Mouse (Mus musculus): Measurements from ENCODE around the gene Gm2a.

The Gm2a gene

GRCm38 (mm10) chr11:55131077-55131742, 33.3 kb downstream of the Gm2a start:
- DNase-seq (ENCODE audit: low spot score) = no peak

GRCm38 (mm10) chr11:55131946-55132345, 34.0 kb downstream of the Gm2a start:
- no peak for DNase-seq (ENCODE audit: low spot score)

GRCm38 (mm10) chr11:55133204-55133603, 35.3 kb downstream of the Gm2a start:
- no peak for DNase-seq (ENCODE audit: low spot score)

GRCm38 (mm10) chr11:55134407-55134806, 36.5 kb downstream of the Gm2a start:
- no peak for DNase-seq (ENCODE audit: low spot score)

GRCm38 (mm10) chr11:55134871-55135270, 37.0 kb downstream of the Gm2a start:
- no peak for DNase-seq (ENCODE audit: low spot score)

- no peak for DNase-seq (ENCODE audit: low spot score)
These were observed 39.0 kb downstream of the Gm2a start for GRCm38 (mm10) chr11:55136770-55137547.

- no peak for DNase-seq (ENCODE audit: low spot score)
These were observed 39.7 kb downstream of the Gm2a start for GRCm38 (mm10) chr11:55137646-55138045.

- no peak for DNase-seq (ENCODE audit: low spot score)
These were observed 43.6 kb downstream of the Gm2a start for GRCm38 (mm10) chr11:55141502-55141901.

GRCm38 (mm10) chr11:55144011-55144410, 46.1 kb downstream of the Gm2a start:
- DNase-seq (ENCODE audit: low spot score) = no peak

- no peak for DNase-seq (ENCODE audit: low spot score)
These were observed 48.9 kb downstream of the Gm2a start for GRCm38 (mm10) chr11:55146855-55147254.

- DNase-seq (ENCODE audit: low spot score) = no peak
These were observed 49.5 kb downstream of the Gm2a start for GRCm38 (mm10) chr11:55147423-55147822.

- DNase-seq (ENCODE audit: low spot score) = no peak
These were observed 50.5 kb downstream of the Gm2a start for GRCm38 (mm10) chr11:55148461-55148860.

- no peak for DNase-seq (ENCODE audit: low spot score)
These were observed 53.7 kb downstream of the Gm2a start, which contains the start of gene Slc36a3 for GRCm38 (mm10) chr11:55151608-55152007. TSS of gene Slc36a3 (minus strand) at chr11:55151708.

- no peak for DNase-seq (ENCODE audit: low spot score)
These were observed 56.6 kb downstream of the Gm2a start for GRCm38 (mm10) chr11:55154398-55155069.

GRCm38 (mm10) chr11:55155070-55155421, 57.1 kb downstream of the Gm2a start:
- no peak for DNase-seq (ENCODE audit: low spot score)

- DNase-seq (ENCODE audit: low spot score) = peak; percentile 83
These were observed 61.0 kb downstream of the Gm2a start for GRCm38 (mm10) chr11:55158785-55159359.

Measured in embryo, embryonic 10.5 days (tissue).